Mouse (Mus musculus) CH12.LX (cell line): Measurements from ENCODE around the gene Slc25a17. TPM values are rescaled to one million over a fixed set of nuclear protein-coding genes. Genes with fewer than 3 reads are reported as not detected.

Experiments used
- DNase-seq: peaks from one replicate; pipeline ENCODE4 v3.0.0-alpha.2; 2013; ENCODE audit errors: extremely low read depth
- H3K27ac ChIP-seq: 2 replicates; pipeline ENCODE4 v1.5.1; 2012; ENCODE audit warnings: low read depth, mild to moderate bottlenecking, control low read depth, moderate library complexity; ENCODE audit not compliant: insufficient read depth
- H3K27me3 ChIP-seq: replicated peaks from 2 replicates; pipeline ENCODE3; 2012; ENCODE audit warnings: inconsistent platforms
- H3K36me3 ChIP-seq, 2 experiments: replicated peaks in 1 of 2; 2 replicates each; pipeline versions ENCODE3 to v1.6.1; 2012; ENCODE audit warnings: inconsistent platforms in 1 of 2, low read length in 1 of 2, mild to moderate bottlenecking in 1 of 2, mixed read lengths in 1 of 2, moderate library complexity in 1 of 2; ENCODE audit not compliant: control insufficient read depth in 1 of 2, insufficient read depth in 1 of 2
- H3K4me1 ChIP-seq, 2 experiments: 2 replicates each; pipeline ENCODE4 v1.6.1; 2012; ENCODE audit warnings: inconsistent platforms in 1 of 2, moderate library complexity in 1 of 2; ENCODE audit not compliant: insufficient read depth in 2 of 2, control insufficient read depth in 1 of 2
- H3K4me2 ChIP-seq: 2 replicates; pipeline ENCODE4 v1.6.1; 2012; ENCODE audit warnings: low read depth, mild to moderate bottlenecking, control low read depth; ENCODE audit not compliant: poor library complexity, insufficient read depth, severe bottlenecking
- H3K4me3 ChIP-seq, 3 experiments: fragments of 150-350 bp in 1 of 3; sonication (generic) in 1 of 3; replicated peaks in 1 of 3; 2 replicates each; pipeline versions ENCODE3 to v1.5.1; 2011 to 2012; ENCODE audit warnings: low read depth in 2 of 3, low read length in 2 of 3, mild to moderate bottlenecking in 2 of 3, moderate library complexity in 2 of 3, control low read depth in 1 of 3, improper control_type of control experiment in 1 of 3, inconsistent platforms in 1 of 3, mixed read lengths in 1 of 3; ENCODE audit not compliant: poor library complexity in 1 of 3
- H3K79me2 ChIP-seq: replicated peaks from 2 replicates; pipeline ENCODE4 v1.6.1; 2012; ENCODE audit warnings: mild to moderate bottlenecking, moderate library complexity; ENCODE audit not compliant: control insufficient read depth, poor library complexity, insufficient read depth, severe bottlenecking; ENCODE audit errors: extremely low read depth
- H3K9ac ChIP-seq: 2 replicates; pipeline ENCODE4 v1.6.1; 2012; ENCODE audit warnings: low read depth, mild to moderate bottlenecking, control low read depth, moderate library complexity; ENCODE audit not compliant: insufficient read depth
- H3K9me3 ChIP-seq: replicated peaks from 2 replicates; pipeline ENCODE3; 2012; ENCODE audit warnings: low read length, inconsistent platforms, mixed read lengths
- BHLHE40 ChIP-seq: IDR thresholded peaks from 2 replicates; pipeline ENCODE4 v1.6.1; 2011; ENCODE audit warnings: mild to moderate bottlenecking, low read depth, low read length, improper control_type of control experiment
- CHD1 ChIP-seq: IDR thresholded peaks from 2 replicates; pipeline ENCODE4 v1.6.1; 2012; ENCODE audit warnings: low read depth, low read length, improper control_type of control experiment, inconsistent platforms
- CHD2 ChIP-seq: IDR thresholded peaks from 2 replicates; pipeline ENCODE4 v1.6.1; 2011; ENCODE audit warnings: low read length, improper control_type of control experiment
- CTCF ChIP-seq, 2 experiments: IDR thresholded peaks in 1 of 2; conservative IDR thresholded peaks in 1 of 2; 2 replicates each; pipeline ENCODE4 v1.5.1; 2011 to 2012; ENCODE audit warnings: low read depth in 2 of 2, low read length in 2 of 2, improper control_type of control experiment in 1 of 2, inconsistent platforms in 1 of 2, mild to moderate bottlenecking in 1 of 2, moderate library complexity in 1 of 2
- E2F4 ChIP-seq: IDR thresholded peaks from 2 replicates; pipeline ENCODE4 v1.6.1; 2011; ENCODE audit warnings: low read depth, low read length, improper control_type of control experiment; ENCODE audit not compliant: insufficient replicate concordance
- ELF1 ChIP-seq: IDR thresholded peaks from 2 replicates; pipeline ENCODE4 v1.6.1; 2014; ENCODE audit warnings: low read depth, mild to moderate bottlenecking, inconsistent platforms, low read length, improper control_type of control experiment
- EP300 ChIP-seq: IDR thresholded peaks from 2 replicates; pipeline ENCODE4 v1.6.1; 2011; ENCODE audit warnings: low read length, improper control_type of control experiment
- ETS1 ChIP-seq: conservative IDR thresholded peaks from 2 replicates; pipeline ENCODE4 v1.6.1; 2012; ENCODE audit warnings: low read depth, mild to moderate bottlenecking, inconsistent platforms, low read length, improper control_type of control experiment, moderate library complexity
- GABPA ChIP-seq: IDR thresholded peaks from 2 replicates; pipeline ENCODE4 v1.6.1; 2012; ENCODE audit warnings: low read depth, low read length, improper control_type of control experiment, inconsistent platforms; ENCODE audit not compliant: insufficient replicate concordance
- HCFC1 ChIP-seq: IDR thresholded peaks from 2 replicates; pipeline ENCODE4 v1.6.1; 2012; ENCODE audit warnings: low read depth, mild to moderate bottlenecking, inconsistent platforms, low read length, improper control_type of control experiment
- IRF4 ChIP-seq: IDR thresholded peaks from 2 replicates; pipeline ENCODE4 v1.6.1; 2014; ENCODE audit warnings: low read depth, mild to moderate bottlenecking, inconsistent platforms, low read length, improper control_type of control experiment
- JUN ChIP-seq: IDR thresholded peaks from 2 replicates; pipeline ENCODE4 v1.6.1; 2011; ENCODE audit warnings: low read depth, mild to moderate bottlenecking, low read length, improper control_type of control experiment, moderate library complexity; ENCODE audit not compliant: insufficient read depth
- JUND ChIP-seq: conservative IDR thresholded peaks from 2 replicates; pipeline ENCODE4 v1.6.1; 2011; ENCODE audit warnings: low read depth, low read length, improper control_type of control experiment
- KAT2A ChIP-seq: IDR thresholded peaks from 2 replicates; pipeline ENCODE4 v1.6.1; 2012; ENCODE audit warnings: low read length, improper control_type of control experiment, inconsistent platforms; ENCODE audit not compliant: insufficient replicate concordance
- MAX ChIP-seq: IDR thresholded peaks from 2 replicates; pipeline ENCODE4 v1.6.1; 2011; ENCODE audit warnings: low read length, improper control_type of control experiment
- MAZ ChIP-seq: IDR thresholded peaks from 2 replicates; pipeline ENCODE4 v1.6.1; 2012; ENCODE audit warnings: low read depth, mild to moderate bottlenecking, inconsistent platforms, low read length, improper control_type of control experiment, moderate library complexity
- MEF2A ChIP-seq: IDR thresholded peaks from 2 replicates; pipeline ENCODE4 v1.6.1; 2014; ENCODE audit warnings: low read depth, mild to moderate bottlenecking, inconsistent platforms, low read length, improper control_type of control experiment, borderline replicate concordance
- MXI1 ChIP-seq: IDR thresholded peaks from 2 replicates; pipeline ENCODE4 v1.6.1; 2011; ENCODE audit warnings: mild to moderate bottlenecking, low read depth, low read length, improper control_type of control experiment
- MYC ChIP-seq: IDR thresholded peaks from 2 replicates; pipeline ENCODE4 v1.6.1; 2011; ENCODE audit warnings: low read depth, mild to moderate bottlenecking, improper control_type of control experiment, low read length
- NELFE ChIP-seq: IDR thresholded peaks from 2 replicates; pipeline ENCODE4 v1.6.1; 2011; ENCODE audit warnings: low read depth, low read length, improper control_type of control experiment
- NRF1 ChIP-seq: IDR thresholded peaks from 2 replicates; pipeline ENCODE4 v1.6.1; 2014; ENCODE audit warnings: low read depth, mild to moderate bottlenecking, inconsistent platforms, low read length, improper control_type of control experiment, moderate library complexity
- PAX5 ChIP-seq: IDR thresholded peaks from 2 replicates; pipeline ENCODE4 v1.6.1; 2012; ENCODE audit warnings: low read length, inconsistent platforms, mixed read lengths
- POLR2A ChIP-seq: IDR thresholded peaks from 2 replicates; pipeline ENCODE4 v1.6.1; 2011; ENCODE audit warnings: low read depth, mild to moderate bottlenecking, improper control_type of control experiment, low read length
- POLR2AphosphoS2 ChIP-seq: IDR thresholded peaks from 2 replicates; pipeline ENCODE4 v1.6.1; 2011; ENCODE audit warnings: low read depth, low read length, improper control_type of control experiment
- RAD21 ChIP-seq: IDR thresholded peaks from 2 replicates; pipeline ENCODE4 v1.6.1; 2011; ENCODE audit warnings: low read depth, mild to moderate bottlenecking, low read length, improper control_type of control experiment, moderate library complexity
- RCOR1 ChIP-seq: conservative IDR thresholded peaks from 2 replicates; pipeline ENCODE4 v1.6.1; 2012; ENCODE audit warnings: low read depth, mild to moderate bottlenecking, inconsistent platforms, low read length, improper control_type of control experiment
- SIN3A ChIP-seq: IDR thresholded peaks from 2 replicates; pipeline ENCODE4 v1.6.1; 2012; ENCODE audit warnings: low read length, improper control_type of control experiment, inconsistent platforms
- SMC3 ChIP-seq: IDR thresholded peaks from 2 replicates; pipeline ENCODE4 v1.6.1; 2011; ENCODE audit warnings: low read depth, low read length, improper control_type of control experiment
- TBP ChIP-seq: conservative IDR thresholded peaks from 2 replicates; pipeline ENCODE4 v1.6.1; 2011; ENCODE audit warnings: low read depth, low read length, improper control_type of control experiment
- TCF12 ChIP-seq: IDR thresholded peaks from 2 replicates; pipeline ENCODE4 v1.6.1; 2014; ENCODE audit warnings: low read depth, mild to moderate bottlenecking, inconsistent platforms, low read length, improper control_type of control experiment
- UBTF ChIP-seq: IDR thresholded peaks from 2 replicates; pipeline ENCODE4 v1.6.1; 2012; ENCODE audit warnings: low read depth, mild to moderate bottlenecking, inconsistent platforms, low read length, improper control_type of control experiment, moderate library complexity
- USF1 ChIP-seq: IDR thresholded peaks from 2 replicates; pipeline ENCODE4 v1.6.1; 2014; ENCODE audit warnings: low read depth, mild to moderate bottlenecking, inconsistent platforms, low read length, improper control_type of control experiment
- USF2 ChIP-seq: conservative IDR thresholded peaks from 2 replicates; pipeline ENCODE4 v1.6.1; 2011; ENCODE audit warnings: low read depth, low read length, improper control_type of control experiment
- ZC3H11A ChIP-seq: IDR thresholded peaks from 2 replicates; pipeline ENCODE4 v1.6.1; 2012; ENCODE audit warnings: low read depth, mild to moderate bottlenecking, inconsistent platforms, low read length, improper control_type of control experiment
- ZKSCAN1 ChIP-seq: IDR thresholded peaks from 2 replicates; pipeline ENCODE4 v1.6.1; 2012; ENCODE audit warnings: low read depth, inconsistent platforms, low read length, improper control_type of control experiment, borderline replicate concordance
- ZMIZ1 ChIP-seq: IDR thresholded peaks from 2 replicates; pipeline ENCODE4 v1.6.1; 2012; ENCODE audit warnings: low read depth, mild to moderate bottlenecking, inconsistent platforms, low read length, improper control_type of control experiment
- ZNF384 ChIP-seq: IDR thresholded peaks from 2 replicates; pipeline ENCODE4 v1.6.1; 2012; ENCODE audit warnings: low read depth, low read length, improper control_type of control experiment, inconsistent platforms
- dilution Hi-C: fragments of 300-500 bp; cut with MboI; formaldehyde crosslinking; loops from 2 replicates; pipeline ENCODE4 v1.14.3; 2020; ENCODE audit warnings: low sequenced_read_pairs; ENCODE audit not compliant: extremely low pct_unique_long_range_greater_than_20kb, extremely low pct_ligation_motif_present
- in situ Hi-C: fragments of 300-500 bp; cut with MboI; formaldehyde crosslinking; loops from 3 replicates; pipeline ENCODE4 v1.14.3; 2019; ENCODE audit warnings: low sequenced_read_pairs, low pct_ligation_motif_present, low pct_unique_long_range_greater_than_20kb, mixed read lengths
- polyA plus RNA-seq: library from polyadenylated mRNA; unstranded; fragments of >175 nt; gene quantifications from 2 replicates; pipeline ENCODE4 v1.2.1, GENCODE M21; 2012; ENCODE audit warnings: low read depth; ENCODE audit not compliant: insufficient read length
- total RNA-seq, 2 experiments: library from RNA; depleted of rRNA; stranded (reverse); fragments of 300-350 nt in 1 of 2; fragments of >200 nt in 1 of 2; gene quantifications; 2 replicates each; pipeline ENCODE4 v1.2.3; 2012 to 2014

Slc25a17 gene
- total RNA-seq (2012; rRNA removed) (46.0 and 48.0 TPM in 2 replicates), total RNA-seq (2014; rRNA removed) (99.4 and 100 TPM in 2 replicates), polyA plus RNA-seq (69.6 and 76.9 TPM in 2 replicates)

- H3K4me1 ChIP-seq, result peaks cover 4 to 43% of the 10 kb centered on the region in 2 experiments
- H3K4me3 ChIP-seq, result peak within 1 kb of the TSS; percentile 62 to 91 (median 85)
- TF ChIP-seq MYC (no peak), NRF1 (peak; percentile 58; the same call in 1 of the 2 replicates), RAD21 (no peak), USF2 (no peak), CHD2 (peak; percentile 93), E2F4 (no peak), NELFE (peak; percentile 78), TCF12 (peak; percentile 21; the same call in 1 of the 2 replicates), EP300 (no peak), PAX5 (no peak), UBTF (no peak), ZKSCAN1 (no peak), POLR2A (peak; percentile 91), CTCF (conservative IDR thresholded peaks at IDR 0.05 in 1 of 2, IDR thresholded peaks at IDR 0.05 in 1 of 2; ENCODE audit: low read depth in 2 of 2, low read length in 2 of 2) (no peak), TBP (0 out of 2 replicates have a peak, but pooled peaks have one; percentile 23), MXI1 (peak; percentile 86), ETS1 (no peak), JUND (no peak), GABPA (no peak; the same call in 1 of the 2 replicates), ZC3H11A (no peak), KAT2A (peak; percentile 62; the same call in 1 of the 2 replicates), USF1 (no peak), SMC3 (no peak), RCOR1 (no peak), CHD1 (no peak), SIN3A (peak; percentile 82; the same call in 1 of the 2 replicates), ZMIZ1 (peak; percentile 62), ELF1 (peak; percentile 83), HCFC1 (peak; percentile 84), MAZ (peak; percentile 91; the same call in 1 of the 2 replicates), MEF2A (no peak), BHLHE40 (no peak), IRF4 (no peak), POLR2AphosphoS2 (peak; percentile 56; the same call in 1 of the 2 replicates), ZNF384 (no peak), MAX (0 out of 2 replicates have a peak, but pooled peaks have one; percentile 22), JUN (no peak)
- H3K9ac ChIP-seq, result peak within 1 kb of the TSS; percentile 89
- H3K79me2 ChIP-seq, result peaks cover 16% of the 10 kb centered on the region
- peak; percentile 97 for DNase-seq
- no peaks in the 10 kb centered on the region for H3K9me3 ChIP-seq
- no peaks in the 10 kb centered on the region for H3K27me3 ChIP-seq
- dilution Hi-C loops (no loop called here), in situ Hi-C loops (no loop called here)
- peaks cover 9 to 41% of the 10 kb centered on the region in 2 experiments for H3K36me3 ChIP-seq
- peak within 1 kb of the TSS; percentile 79 for H3K27ac ChIP-seq
- H3K4me2 ChIP-seq, result peak within 1 kb of the TSS; percentile 98
These were observed at the start of gene Slc25a17 for GRCm38 (mm10) chr15:81360345-81361021. Slc25a17 (minus strand) TSS chr15:81360812.
